Mouse (Mus musculus) CD4-positive, CD25-positive, alpha-beta regulatory T cell, adult 2 months (primary cell): ENCODE measurements around the gene Abca1.
A peak's percentile ranks its signal among the peaks of the same experiment; 100 is the strongest.

ENCODE experiments used
- DNase-seq: peaks from one replicate; pipeline ENCODE4 v3.0.0-alpha.2; 2012; ENCODE audit warnings: low read depth, low spot score

The Abca1 gene

GRCm38 (mm10) chr4:53121516-53122227 is 38.0 kb downstream of the Abca1 start:
- peak; percentile 8 for DNase-seq

- no peak for DNase-seq
Observed at GRCm38 (mm10) chr4:53121084-53121483, 38.6 kb downstream of the Abca1 start.

- no peak for DNase-seq
Observed at GRCm38 (mm10) chr4:53120038-53120685, 39.5 kb downstream of the Abca1 start.

- DNase-seq, result no peak
Observed at GRCm38 (mm10) chr4:53118643-53119042, 41.1 kb downstream of the Abca1 start.

- peak; percentile 22 for DNase-seq
Observed at GRCm38 (mm10) chr4:53117610-53118009, 42.1 kb downstream of the Abca1 start.

GRCm38 (mm10) chr4:53117076-53117475 is 42.6 kb downstream of the Abca1 start:
- DNase-seq, result no peak

GRCm38 (mm10) chr4:53115866-53116265 is 43.8 kb downstream of the Abca1 start:
- DNase-seq, result peak; percentile 28

GRCm38 (mm10) chr4:53115410-53115809 is 44.3 kb downstream of the Abca1 start:
- DNase-seq, result no peak

GRCm38 (mm10) chr4:53111919-53112355 is 47.8 kb downstream of the Abca1 start:
- DNase-seq, result no peak

- peak; percentile 58 for DNase-seq
Observed at GRCm38 (mm10) chr4:53110356-53110755, 49.3 kb downstream of the Abca1 start.

GRCm38 (mm10) chr4:53109381-53109928 is 50.2 kb downstream of the Abca1 start:
- DNase-seq, result no peak

GRCm38 (mm10) chr4:53108194-53108593 is 51.5 kb downstream of the Abca1 start:
- no peak for DNase-seq

GRCm38 (mm10) chr4:53106732-53107131 is 53.0 kb downstream of the Abca1 start:
- DNase-seq, result no peak

- no peak for DNase-seq
Observed at GRCm38 (mm10) chr4:53106071-53106470, 53.6 kb downstream of the Abca1 start.

GRCm38 (mm10) chr4:53104634-53105033 is 55.1 kb downstream of the Abca1 start:
- DNase-seq, result no peak

- DNase-seq, result no peak
Observed at GRCm38 (mm10) chr4:53102529-53102928, 57.2 kb downstream of the Abca1 start.

- DNase-seq, result no peak
Observed at GRCm38 (mm10) chr4:53101306-53101705, 58.4 kb downstream of the Abca1 start.

GRCm38 (mm10) chr4:53100492-53100891 is 59.2 kb downstream of the Abca1 start:
- DNase-seq, result no peak

GRCm38 (mm10) chr4:53094850-53095249 is 64.8 kb downstream of the Abca1 start:
- DNase-seq, result no peak

GRCm38 (mm10) chr4:53094331-53094730 is 65.4 kb downstream of the Abca1 start:
- no peak for DNase-seq

- no peak for DNase-seq
Observed at GRCm38 (mm10) chr4:53093615-53094014, 66.1 kb downstream of the Abca1 start.

- DNase-seq, result no peak
Observed at GRCm38 (mm10) chr4:53089641-53090040, 70.1 kb downstream of the Abca1 start.

- no peak for DNase-seq
Observed at GRCm38 (mm10) chr4:53088999-53089398, 70.7 kb downstream of the Abca1 start.
